8 mouse cellular contexts compared by ENCODE assay signal in genomic region chr2:125723086-125723407, GRCm38 (mm10). TPM values are rescaled to one million over a fixed set of nuclear protein-coding genes. Genes with fewer than 3 reads are reported as not detected.
DNase-seq lines count a peak whose midpoint lies in the region; ATAC-seq and TF ChIP-seq lines count a peak whose summit lies in the region.

No protein-coding gene starts in this region.

- peak overlapping the region; percentile 15; the same call in 1 of the 2 replicates for H3K4me3 ChIP-seq in spleen, adult 2 months (ENCODE audit: extremely low read depth, insufficient read depth, insufficient read length)
- H3K4me3 ChIP-seq in liver, embryonic 12.5 days, result peak overlapping the region; percentile 46
- peak overlapping the region; percentile 47 for H3K4me3 ChIP-seq in stomach, embryonic 15.5 days (replicated peaks)

- H3K9ac ChIP-seq in liver, embryonic 12.5 days, result no peak overlapping the region
- peak overlapping the region; percentile 41; the same call in 1 of the 2 replicates for H3K9ac ChIP-seq in stomach, embryonic 15.5 days

- no peak for TF ChIP-seq POLR2A in spleen, adult 2 months (IDR thresholded peaks at IDR 0.05; ENCODE audit: low read depth, low read length)

- TF ChIP-seq CTCF in spleen, adult 2 months (IDR thresholded peaks at IDR 0.05; ENCODE audit: extremely low read depth, insufficient read depth, insufficient read length, insufficient replicate concordance), result no peak

- peak overlapping the region; percentile 69 for H3K4me2 ChIP-seq in liver, embryonic 12.5 days
- H3K4me2 ChIP-seq in stomach, embryonic 15.5 days, result peak overlapping the region; percentile 98

- 9% methylated on average over 18 of the region's 18 CpGs for WGBS in spleen, adult 2 months
- 6% methylated on average over 18 of the region's 18 CpGs for WGBS in liver, embryonic 12.5 days (ENCODE audit: insufficient replicate concordance)
- 2% methylated on average over 18 of the region's 18 CpGs for WGBS in stomach, embryonic 15.5 days

- H3K4me1 ChIP-seq in spleen, adult 2 months (ENCODE audit: control insufficient read depth, insufficient read depth, insufficient read length), result peaks cover 9% of the 10 kb centered on the region; the same call in 1 of the 2 replicates
- H3K4me1 ChIP-seq in liver, embryonic 12.5 days, result peaks cover 13% of the 10 kb centered on the region
- peaks cover 13% of the 10 kb centered on the region for H3K4me1 ChIP-seq in stomach, embryonic 15.5 days

- peak; percentile 17 for DNase-seq in cerebellum, adult 11 months
- no peak for DNase-seq in cerebellum, postnatal 14 days
- DNase-seq in spleen, adult 2 months (ENCODE audit: low read depth in 1 of 2, low spot score in 2 of 2), result no peak
- DNase-seq in spleen, postnatal 36 days (ENCODE audit: low spot score in 2 of 2), result no peak
- no peak for DNase-seq in adrenal gland, adult 2 months
- DNase-seq in testis, postnatal 10 days (ENCODE audit: low spot score), result no peak

- H3K27me3 ChIP-seq in spleen, adult 2 months (ENCODE audit: control insufficient read depth, insufficient read depth, low read length), result peaks cover 11% of the 10 kb centered on the region
- peaks cover 76% of the 10 kb centered on the region for H3K27me3 ChIP-seq in liver, embryonic 12.5 days (replicated peaks)
- H3K27me3 ChIP-seq in stomach, embryonic 15.5 days (replicated peaks), result peaks cover 23% of the 10 kb centered on the region

- ATAC-seq in liver, embryonic 12.5 days, result 0 out of 2 replicates have a peak, but pooled peaks have one; percentile 15
- ATAC-seq in stomach, embryonic 15.5 days (ENCODE audit: insufficient read depth, low FRiP score, low read depth), result peak; percentile 5; the same call in 1 of the 2 replicates

- no peak overlapping the region for H3K27ac ChIP-seq in spleen, adult 2 months (ENCODE audit: insufficient read depth, low read length)
- no peak overlapping the region for H3K27ac ChIP-seq in liver, embryonic 12.5 days
- no peak overlapping the region for H3K27ac ChIP-seq in stomach, embryonic 15.5 days

- no peaks in the 10 kb centered on the region for H3K36me3 ChIP-seq in spleen, adult 2 months (ENCODE audit: control insufficient read depth, insufficient read depth, low read length)
- H3K36me3 ChIP-seq in liver, embryonic 12.5 days, result no peaks in the 10 kb centered on the region
- no peaks in the 10 kb centered on the region for H3K36me3 ChIP-seq in stomach, embryonic 15.5 days

- no peaks in the 10 kb centered on the region for H3K9me3 ChIP-seq in liver, embryonic 12.5 days (replicated peaks)
- H3K9me3 ChIP-seq in stomach, embryonic 15.5 days, result no peaks in the 10 kb centered on the region

RNA-seq across cellular contexts. Expression of gene Shc4, which starts 0.9 kb away (rescaled TPM):
- 0.12 and 0.23 TPM in 2 replicates for polyA plus RNA-seq in spleen, adult 2 months (2012; rRNA removed)
- polyA plus RNA-seq in liver, embryonic 12.5 days (2016; fragmentation: Nextera tagmentation; extraction: Ambion mirVana), result 0.82 and 0.96 TPM in 2 replicates
- polyA plus RNA-seq in stomach, embryonic 15.5 days (2015; fragmentation: Nextera tagmentation; extraction: Ambion mirVana), result 2.5 and 3.1 TPM in 2 replicates
- 1 to 10 TPM; 2.4 to 3.6 TPM for total RNA-seq in adrenal gland, adult 2 months (2021)
- polyA plus RNA-seq in adrenal gland, adult 2 months (2012; rRNA removed), result 0.82 and 1.4 TPM in 2 replicates

RNA-seq across cellular contexts. Expression of gene Eid1, which starts 50.2 kb away (rescaled TPM):
- polyA plus RNA-seq in spleen, adult 2 months (2012; rRNA removed), result 12.7 and 15.3 TPM in 2 replicates
- 59.9 and 61.6 TPM in 2 replicates for polyA plus RNA-seq in liver, embryonic 12.5 days (2016; fragmentation: Nextera tagmentation; extraction: Ambion mirVana)
- polyA plus RNA-seq in stomach, embryonic 15.5 days (2015; fragmentation: Nextera tagmentation; extraction: Ambion mirVana), result 139 and 147 TPM in 2 replicates
- total RNA-seq in adrenal gland, adult 2 months (2021), result 100 to 1,000 TPM in 1 of 2 experiments, 10 to 100 TPM in 1; 98.6 to 141 TPM
- polyA plus RNA-seq in adrenal gland, adult 2 months (2012; rRNA removed), result 28.9 and 29.6 TPM in 2 replicates

RNA-seq across cellular contexts. Expression of gene Secisbp2l, which starts 59.6 kb away (rescaled TPM):
- polyA plus RNA-seq in spleen, adult 2 months (2012; rRNA removed), result 7.7 and 8.5 TPM in 2 replicates
- 6.6 and 8.0 TPM in 2 replicates for polyA plus RNA-seq in liver, embryonic 12.5 days (2016; fragmentation: Nextera tagmentation; extraction: Ambion mirVana)
- 14.7 and 17.0 TPM in 2 replicates for polyA plus RNA-seq in stomach, embryonic 15.5 days (2015; fragmentation: Nextera tagmentation; extraction: Ambion mirVana)
- total RNA-seq in adrenal gland, adult 2 months (2021), result 10 to 100 TPM; 55.2 to 56.7 TPM
- 8.8 and 13.3 TPM in 2 replicates for polyA plus RNA-seq in adrenal gland, adult 2 months (2012; rRNA removed)
